In genomic region chr13:63771009-63771408, GRCm38 (mm10) we compare ENCODE assay signal across 23 mouse cellular contexts. TPM values are rescaled to one million over a fixed set of nuclear protein-coding genes. Genes with fewer than 3 reads are reported as not detected.
A peak's percentile ranks its signal among the peaks of the same experiment; 100 is the strongest.
DNase-seq lines count a peak whose midpoint lies in the region; ATAC-seq and TF ChIP-seq lines count a peak whose summit lies in the region.
"Had no signal": no experiment of that assay in that cellular context is flagged by ENCODE, and none has a peak within 500 bp of the region (broad histone marks: within the 10 kb centered on the region; RNA-seq: fewer than 3 reads in every experiment).

No protein-coding gene starts in this region.

- TF ChIP-seq POLR2A in lung, adult 2 months (IDR thresholded peaks at IDR 0.05; ENCODE audit: borderline replicate concordance, extremely low read depth, low read depth, low read length), result no peak

- no peak overlapping the region for H3K9ac ChIP-seq in lung, embryonic 16.5 days (ENCODE audit: low read length)
- no peak overlapping the region for H3K9ac ChIP-seq in hindbrain, embryonic 11.5 days (ENCODE audit: low read depth, low read length)
- H3K9ac ChIP-seq: embryonic facial prominence, embryonic 13.5 days; limb, embryonic 13.5 days; liver, embryonic 15.5 days; neural tube, embryonic 15.5 days had no signal

- no peaks in the 10 kb centered on the region for H3K9me3 ChIP-seq in lung, embryonic 16.5 days (ENCODE audit: control insufficient read depth, low read length)
- no peaks in the 10 kb centered on the region for H3K9me3 ChIP-seq in hindbrain, embryonic 11.5 days (ENCODE audit: control insufficient read depth, low read length)
- H3K9me3 ChIP-seq: embryonic facial prominence, embryonic 13.5 days; G1E; limb, embryonic 13.5 days; liver, embryonic 15.5 days; megakaryocyte, embryonic 14.5 days; neural tube, embryonic 15.5 days had no signal

- no peak for DNase-seq in lung, adult 2 months
- peak; percentile 76 for DNase-seq in NIH3T3 (ENCODE audit: low read depth)
- peak; percentile 33 for DNase-seq in lung, postnatal 10 days
- no peak for DNase-seq in kidney, adult 8-10 months
- DNase-seq in layer of hippocampus, adult 9-10 months (ENCODE audit: low spot score), result no peak
- no peak for DNase-seq in hindbrain, embryonic 11.5 days (ENCODE audit: low spot score)
- DNase-seq: adrenal gland, adult 8-10 months; cerebellum, adult 9-11 months; gastrocnemius, postnatal 10 days; heart, adult 2 months; heart, postnatal 4 days; midbrain, embryonic 14.5 days; right cerebral cortex, postnatal 14 days; thymus, adult 2 months had no signal

- no peaks in the 10 kb centered on the region for H3K27me3 ChIP-seq in lung, embryonic 16.5 days (ENCODE audit: control insufficient read depth, insufficient read depth, low read depth, low read length)
- H3K27me3 ChIP-seq in hindbrain, embryonic 11.5 days (ENCODE audit: control insufficient read depth, insufficient read depth, low read length), result no peaks in the 10 kb centered on the region
- H3K27me3 ChIP-seq: embryonic facial prominence, embryonic 13.5 days; limb, embryonic 13.5 days; liver, embryonic 15.5 days; megakaryocyte, embryonic 14.5 days; neural tube, embryonic 15.5 days had no signal

- peaks cover 3% of the 10 kb centered on the region; the same call in 1 of the 2 replicates for H3K4me1 ChIP-seq in lung, embryonic 16.5 days (replicated peaks; ENCODE audit: control insufficient read depth, insufficient read depth, low read length)
- H3K4me1 ChIP-seq in lung, adult 2 months (ENCODE audit: control insufficient read depth, insufficient read depth, low read length), result no peaks in the 10 kb centered on the region
- no peaks in the 10 kb centered on the region for H3K4me1 ChIP-seq in hindbrain, embryonic 11.5 days (replicated peaks; ENCODE audit: control insufficient read depth, insufficient read depth, low read length)
- H3K4me1 ChIP-seq: liver, embryonic 15.5 days; megakaryocyte, embryonic 14.5 days; neural tube, embryonic 15.5 days had no signal

- peak; percentile 70; the same call in 1 of the 2 replicates for ATAC-seq in lung, embryonic 16.5 days (ENCODE audit: low read depth)
- ATAC-seq in hindbrain, embryonic 11.5 days (ENCODE audit: low FRiP score), result no peak
- ATAC-seq: hindbrain, embryonic 16.5 days; intestine, embryonic 16.5 days had no signal

- H3K27ac ChIP-seq in lung, embryonic 16.5 days (ENCODE audit: low read length), result peak overlapping the region; percentile 10; the same call in 1 of the 2 replicates
- no peak overlapping the region for H3K27ac ChIP-seq in hindbrain, embryonic 11.5 days (ENCODE audit: low read depth, low read length)
- H3K27ac ChIP-seq: embryonic facial prominence, embryonic 13.5 days; heart, adult 2 months; limb, embryonic 13.5 days; liver, embryonic 15.5 days; neural tube, embryonic 15.5 days had no signal

- TF ChIP-seq CTCF in lung, adult 2 months (IDR thresholded peaks at IDR 0.05; ENCODE audit: insufficient read depth, low read length), result no peak

- H3K4me3 ChIP-seq in lung, embryonic 16.5 days (ENCODE audit: low read length), result no peak overlapping the region
- no peak overlapping the region for H3K4me3 ChIP-seq in lung, adult 2 months (replicated peaks; ENCODE audit: extremely low read depth, low read depth, low read length)
- H3K4me3 ChIP-seq in hindbrain, embryonic 11.5 days (ENCODE audit: low read depth, low read length), result no peak overlapping the region
- H3K4me3 ChIP-seq: embryonic facial prominence, embryonic 13.5 days; heart, adult 2 months; limb, embryonic 13.5 days; liver, embryonic 15.5 days; megakaryocyte, embryonic 14.5 days; neural tube, embryonic 15.5 days had no signal

- H3K4me2 ChIP-seq in lung, embryonic 16.5 days (ENCODE audit: low read depth, low read length), result no peak overlapping the region
- H3K4me2 ChIP-seq in hindbrain, embryonic 11.5 days (replicated peaks; ENCODE audit: low read depth, low read length), result no peak overlapping the region
- H3K4me2 ChIP-seq: embryonic facial prominence, embryonic 13.5 days; limb, embryonic 13.5 days; liver, embryonic 15.5 days; neural tube, embryonic 15.5 days had no signal

- WGBS in lung, embryonic 16.5 days, result 46% methylated on average over 3 of the region's 3 CpGs
- WGBS in lung, adult 2 months, result 56% methylated on average over 3 of the region's 3 CpGs
- WGBS in hindbrain, embryonic 11.5 days, result 87% methylated on average over 3 of the region's 3 CpGs

- no peaks in the 10 kb centered on the region for H3K36me3 ChIP-seq in lung, embryonic 16.5 days (ENCODE audit: control insufficient read depth, insufficient read depth, low read length)
- no peaks in the 10 kb centered on the region for H3K36me3 ChIP-seq in hindbrain, embryonic 11.5 days (ENCODE audit: control insufficient read depth, insufficient read depth, low read length)
- H3K36me3 ChIP-seq: embryonic facial prominence, embryonic 13.5 days; G1E; limb, embryonic 13.5 days; liver, embryonic 15.5 days; neural tube, embryonic 15.5 days had no signal

RNA-seq across cellular contexts. Expression of gene Ercc6l2, which starts 44.0 kb away (rescaled TPM):
- 26.0 and 27.4 TPM in 2 replicates for polyA plus RNA-seq in lung, embryonic 16.5 days (2015; fragmentation: Nextera tagmentation; extraction: Ambion mirVana)
- 3.8 and 4.2 TPM in 2 replicates for polyA plus RNA-seq in lung, adult 2 months (2012; rRNA removed)
- polyA plus RNA-seq in hindbrain, embryonic 11.5 days (2014; fragmentation: Nextera tagmentation; extraction: Ambion mirVana), result 23.7 and 28.9 TPM in 2 replicates

Comparison
In these comparisons a context has a peak if more than half of its experiments do, and no peak if none do; other contexts are left out.
1. DNase-seq: peak in NIH3T3 (single experiment) and lung, postnatal 10 days (single experiment); none in lung, adult 2 months (single experiment), kidney, adult 8-10 months (0 of 2), layer of hippocampus, adult 9-10 months (single experiment) and hindbrain, embryonic 11.5 days (single experiment).